Mouse (Mus musculus) neural tube, embryonic 15.5 days (tissue): Measurements from ENCODE around the gene Ada. TPM values are rescaled to one million over a fixed set of nuclear protein-coding genes. Genes with fewer than 3 reads are reported as not detected.

Experiments used
- ATAC-seq: fragments of 200-750 bp; cut with Nextera tagmentation; 2 replicates; pipeline ENCODE4 v1.8.0; 2017; ENCODE audit warnings: mild to moderate bottlenecking, moderate TSS enrichment, moderate library complexity; ENCODE audit not compliant: low FRiP score
- H3K27ac ChIP-seq: fragments of 300-500 bp; sonication (generic); replicated peaks from 2 replicates; pipeline ENCODE4 v1.5.1; 2015; ENCODE audit warnings: mild to moderate bottlenecking, inconsistent platforms
- H3K27me3 ChIP-seq: fragments of 300-500 bp; sonication (generic); replicated peaks from 2 replicates; pipeline ENCODE4 v1.6.1; 2015; ENCODE audit warnings: inconsistent platforms
- H3K36me3 ChIP-seq: fragments of 300-500 bp; sonication (generic); 2 replicates; pipeline ENCODE4 v1.6.1; 2015; ENCODE audit warnings: inconsistent platforms
- H3K4me1 ChIP-seq: fragments of 300-500 bp; sonication (generic); 2 replicates; pipeline ENCODE4 v1.6.1; 2015; ENCODE audit warnings: inconsistent platforms
- H3K4me2 ChIP-seq: fragments of 300-500 bp; sonication (generic); 2 replicates; pipeline ENCODE4 v1.6.1; 2015; ENCODE audit warnings: inconsistent platforms, mild to moderate bottlenecking, moderate library complexity
- H3K4me3 ChIP-seq: fragments of 300-500 bp; sonication (generic); replicated peaks from 2 replicates; pipeline ENCODE4 v1.5.1; 2015; ENCODE audit warnings: mild to moderate bottlenecking, inconsistent platforms
- H3K9ac ChIP-seq: fragments of 300-500 bp; sonication (generic); replicated peaks from 2 replicates; pipeline ENCODE4 v1.6.1; 2015; ENCODE audit warnings: mild to moderate bottlenecking, inconsistent platforms
- H3K9me3 ChIP-seq: fragments of 300-500 bp; sonication (generic); replicated peaks from 2 replicates; pipeline ENCODE4 v1.6.1; 2016; ENCODE audit warnings: inconsistent platforms
- WGBS: fragments of 180-500 bp; shearing (Covaris S2); methylation state at CpG from one replicate; pipeline ENCODE4 v1.1.7; 2015; ENCODE audit warnings: mixed read lengths; 5-methylcytosine and 5-hydroxymethylcytosine counted together
- polyA plus RNA-seq: library from polyadenylated mRNA; unstranded; fragments of >200 nt; fragmentation: Nextera tagmentation; extraction: Ambion mirVana; gene quantifications from 2 replicates; pipeline ENCODE4 v1.2.1, GENCODE M21; 2015

Gene Ada
- polyA plus RNA-seq, 1 experiment from 2014 or later, result 4.2 TPM

- ATAC-seq, result no peak
- Histone ChIP-seq H3K27ac (no peak overlapping the region), H3K27me3 (no peaks in the 10 kb centered on the region), H3K4me1 (no peaks in the 10 kb centered on the region), H3K4me3 (no peak overlapping the region), H3K9ac (no peak overlapping the region), H3K9me3 (no peaks in the 10 kb centered on the region), H3K4me2 (no peak overlapping the region), H3K36me3 (no peaks in the 10 kb centered on the region)
Observed at GRCm38 (mm10) chr2:163766261-163766660, 16.2 kb upstream of the Ada start.

DNA sequence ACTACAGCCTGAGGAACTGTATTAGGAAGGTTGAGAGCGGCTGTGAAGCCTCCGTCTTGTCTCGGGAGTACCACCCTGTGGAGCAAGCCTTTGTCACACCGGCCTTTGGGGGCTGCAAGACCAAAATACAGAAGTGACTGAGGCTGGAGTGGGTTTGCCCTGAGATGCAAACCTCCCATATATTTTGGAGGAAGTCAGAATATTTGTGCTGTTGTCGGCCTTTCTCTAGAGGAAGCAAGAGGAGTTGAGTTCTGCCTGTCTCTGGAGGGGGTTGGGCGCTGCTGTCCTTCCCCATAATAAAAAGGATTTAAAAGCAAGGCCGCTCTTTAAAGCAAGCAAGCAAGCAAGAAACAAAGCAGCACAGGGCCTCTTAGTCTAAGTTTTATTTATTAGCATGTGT is 11.4 kb upstream of the Ada start:
- H3K4me1 ChIP-seq, result no peaks in the 10 kb centered on the region
- no peak overlapping the region for H3K27ac ChIP-seq
- ATAC-seq, result no peak
- H3K4me3 ChIP-seq, result no peak overlapping the region
- WGBS, result 79% methylated on average over 7 of the region's 7 CpGs
- no peaks in the 10 kb centered on the region for H3K36me3 ChIP-seq
- H3K9ac ChIP-seq, result no peak overlapping the region
- no peaks in the 10 kb centered on the region for H3K9me3 ChIP-seq
- H3K4me2 ChIP-seq, result no peak overlapping the region
- no peaks in the 10 kb centered on the region for H3K27me3 ChIP-seq

- no peaks in the 10 kb centered on the region for H3K27me3 ChIP-seq
- H3K9me3 ChIP-seq, result no peaks in the 10 kb centered on the region
- ATAC-seq, result no peak
- no peak overlapping the region for H3K27ac ChIP-seq
- H3K36me3 ChIP-seq, result no peaks in the 10 kb centered on the region
- no peak overlapping the region for H3K9ac ChIP-seq
- 88% methylated on average over 6 of the region's 6 CpGs for WGBS
- no peak overlapping the region for H3K4me2 ChIP-seq
- H3K4me1 ChIP-seq, result no peaks in the 10 kb centered on the region
- H3K4me3 ChIP-seq, result no peak overlapping the region
Observed at GRCm38 (mm10) chr2:163760589-163760988, 10.6 kb upstream of the Ada start.

DNA sequence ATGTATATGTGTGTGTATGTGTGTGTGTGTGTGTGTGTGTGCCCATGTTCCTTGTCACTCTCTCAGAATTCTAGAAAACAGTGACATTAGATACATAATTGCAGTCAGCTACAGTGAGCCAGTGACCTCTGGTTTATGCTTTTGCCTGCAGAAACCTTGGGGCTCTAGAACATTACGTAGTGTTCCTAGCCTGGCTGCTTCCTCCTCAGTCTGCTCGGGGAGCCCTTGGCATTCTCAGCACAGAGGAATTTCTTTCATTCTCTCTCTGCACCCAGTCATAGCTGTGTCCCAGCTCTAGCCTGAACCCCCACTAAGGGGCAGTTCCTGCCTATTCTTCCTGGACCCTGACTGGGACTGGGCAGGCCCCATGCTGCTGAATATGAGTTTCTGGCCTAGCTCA is 8.1 kb upstream of the Ada start:
- ATAC-seq, result no peak
- no peaks in the 10 kb centered on the region for H3K27me3 ChIP-seq
- H3K27ac ChIP-seq, result no peak overlapping the region
- 71% methylated on average over 2 of the region's 2 CpGs for WGBS
- H3K9ac ChIP-seq, result no peak overlapping the region
- no peak overlapping the region for H3K4me3 ChIP-seq
- H3K9me3 ChIP-seq, result no peaks in the 10 kb centered on the region
- H3K4me1 ChIP-seq, result no peaks in the 10 kb centered on the region
- H3K36me3 ChIP-seq, result no peaks in the 10 kb centered on the region
- no peak overlapping the region for H3K4me2 ChIP-seq

DNA sequence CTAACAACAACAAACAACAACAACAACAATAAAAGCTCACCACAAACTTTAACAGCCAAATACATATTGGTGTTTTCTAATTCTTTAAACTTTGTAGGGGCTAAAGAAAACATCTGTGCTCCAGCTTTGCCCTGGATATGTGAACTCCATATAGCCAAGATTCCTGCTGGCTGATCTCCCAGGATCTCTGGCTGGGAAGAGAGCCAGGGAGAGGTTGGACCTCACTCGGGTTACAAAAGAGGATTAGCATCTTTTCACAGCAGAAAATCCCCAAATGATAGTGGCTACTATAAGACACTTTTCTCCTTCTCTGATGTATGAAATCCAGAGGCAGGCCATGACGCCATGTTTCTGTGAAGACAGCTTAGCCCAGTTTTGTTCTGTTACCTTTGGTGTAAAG is 6.7 kb upstream of the Ada start:
- Histone ChIP-seq H3K27me3 (no peaks in the 10 kb centered on the region), H3K27ac (0 out of 2 replicates have a peak overlapping the region, but pooled peaks have one; percentile 15), H3K9me3 (no peaks in the 10 kb centered on the region), H3K4me1 (no peaks in the 10 kb centered on the region), H3K9ac (no peak overlapping the region), H3K4me3 (no peak overlapping the region), H3K36me3 (no peaks in the 10 kb centered on the region), H3K4me2 (no peak overlapping the region)
- WGBS, result 47% methylated on average over 2 of the region's 2 CpGs
- ATAC-seq, result no peak

DNA sequence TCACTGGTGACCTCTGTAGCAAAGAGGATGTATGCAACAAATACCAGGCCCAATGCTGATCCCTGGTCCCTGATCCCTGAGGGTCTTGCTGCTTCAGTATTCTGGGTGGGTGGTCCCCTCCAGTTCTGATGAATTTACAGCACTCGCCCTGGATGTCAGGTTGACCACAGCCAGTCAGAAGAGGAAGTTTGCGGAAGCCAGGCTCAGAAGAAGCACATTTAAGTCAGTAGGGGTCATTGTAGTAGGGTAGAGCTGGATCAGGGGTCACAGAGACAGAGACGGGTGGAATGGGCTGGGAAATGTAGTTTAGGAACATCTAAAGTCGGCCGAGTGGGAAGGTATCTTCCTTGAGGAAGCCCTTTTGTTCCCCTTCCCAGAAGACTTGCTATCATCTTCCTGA is 4.2 kb upstream of the Ada start:
- Histone ChIP-seq H3K4me1 (peaks cover 11% of the 10 kb centered on the region), H3K27me3 (0 out of 2 replicates have a peak, but pooled peaks cover 5% of the 10 kb centered on the region), H3K9ac (no peak overlapping the region), H3K4me2 (no peak overlapping the region), H3K4me3 (no peak overlapping the region), H3K27ac (no peak overlapping the region), H3K36me3 (no peaks in the 10 kb centered on the region), H3K9me3 (no peaks in the 10 kb centered on the region)
- 75% methylated on average over 5 of the region's 5 CpGs for WGBS
- ATAC-seq, result no peak

DNA sequence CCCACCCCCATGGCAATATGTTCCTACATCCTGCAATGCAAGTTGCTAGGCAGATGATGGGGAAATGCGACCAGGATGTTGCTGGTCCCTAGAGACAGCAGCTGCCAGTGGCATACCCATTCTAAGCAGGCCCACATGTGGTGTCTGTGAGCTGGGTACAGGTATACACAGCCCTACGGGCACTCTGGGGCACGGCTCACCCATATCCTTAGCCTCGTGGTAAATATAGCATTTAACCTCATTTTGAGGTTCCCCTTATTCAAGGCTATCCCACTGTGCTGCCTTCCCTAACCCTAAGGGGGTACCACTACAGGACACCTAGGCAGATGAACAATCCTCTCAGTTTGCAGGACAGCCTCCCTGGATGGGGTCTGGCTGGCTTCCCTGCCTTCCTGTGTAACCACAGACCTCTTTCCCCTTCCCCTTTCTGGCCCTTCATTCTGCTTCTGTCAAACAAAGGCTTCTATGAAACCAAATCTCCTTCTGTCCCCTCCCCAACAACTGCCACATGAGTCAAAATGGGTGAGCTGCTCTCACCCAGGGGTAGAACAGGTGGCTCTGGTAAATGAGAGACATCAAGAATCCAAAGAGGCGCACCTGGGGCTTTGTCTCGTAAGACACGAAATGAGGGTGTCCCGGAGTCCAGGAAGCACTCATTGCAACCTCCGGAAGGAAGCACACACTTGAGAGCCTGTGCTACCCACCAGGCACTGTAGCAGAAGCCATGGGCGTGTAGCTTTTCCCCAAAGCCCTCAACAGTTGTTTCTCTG is 5.1 kb downstream of the Ada start:
- no peak for ATAC-seq

DNA sequence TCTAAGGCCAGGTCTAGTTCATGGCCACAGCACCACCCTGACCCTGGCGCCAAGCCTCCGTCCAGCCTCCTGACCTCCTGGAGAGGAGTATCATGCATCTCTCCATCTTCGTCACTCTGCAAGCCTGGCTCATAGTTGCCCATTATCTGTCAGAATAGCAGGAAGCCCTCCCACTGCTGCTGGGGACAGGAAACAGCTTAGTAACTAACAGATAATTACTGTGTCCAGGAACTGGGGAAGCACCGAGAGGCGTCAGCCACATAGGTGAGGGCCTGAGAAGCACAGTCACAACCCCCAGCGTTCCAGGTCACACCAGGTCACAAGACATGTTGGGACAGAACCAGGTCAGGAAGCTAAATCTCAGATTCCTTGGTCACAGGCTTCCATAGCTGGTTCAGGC is 6.7 kb downstream of the Ada start:
- Histone ChIP-seq H3K4me2 (no peak overlapping the region), H3K4me3 (no peak overlapping the region), H3K27ac (no peak overlapping the region), H3K27me3 (no peaks in the 10 kb centered on the region), H3K36me3 (no peaks in the 10 kb centered on the region), H3K9me3 (no peaks in the 10 kb centered on the region), H3K4me1 (no peaks in the 10 kb centered on the region), H3K9ac (no peak overlapping the region)
- WGBS, result 61% methylated on average over 6 of the region's 6 CpGs
- ATAC-seq, result no peak

More for the DNA sequence above, 5.1 kb downstream of the Ada start:
- H3K27ac ChIP-seq, result no peak overlapping the region
- H3K4me3 ChIP-seq, result no peak overlapping the region
- no peak overlapping the region for H3K4me2 ChIP-seq
- no peaks in the 10 kb centered on the region for H3K36me3 ChIP-seq
- H3K9me3 ChIP-seq, result no peaks in the 10 kb centered on the region
- WGBS, result 81% methylated on average over 10 of the region's 10 CpGs
- no peaks in the 10 kb centered on the region for H3K27me3 ChIP-seq
- H3K9ac ChIP-seq, result no peak overlapping the region
- H3K4me1 ChIP-seq, result peaks cover 10% of the 10 kb centered on the region

DNA sequence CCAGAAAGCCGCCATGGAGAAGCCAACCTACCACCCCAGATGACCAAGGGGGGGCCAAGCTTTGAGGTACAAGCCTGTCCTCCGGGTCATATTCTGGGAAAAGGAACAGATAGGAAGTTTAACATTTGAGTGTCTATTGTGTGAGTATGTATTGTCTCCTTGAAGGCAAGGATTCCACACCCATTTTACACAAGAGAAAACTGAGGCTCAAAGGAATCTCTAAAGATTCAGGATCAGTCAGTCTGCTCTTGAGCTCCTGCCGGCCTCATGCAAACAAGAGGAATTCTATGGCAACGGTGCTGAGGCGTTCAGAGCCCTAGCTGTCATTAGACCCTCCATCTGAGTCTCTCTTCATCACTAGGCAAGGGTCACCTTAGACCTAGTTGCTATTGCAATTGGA is 7.4 kb downstream of the Ada start:
- ATAC-seq, result no peak
- Histone ChIP-seq H3K4me3 (no peak overlapping the region), H3K4me2 (no peak overlapping the region), H3K9me3 (no peaks in the 10 kb centered on the region), H3K27me3 (no peaks in the 10 kb centered on the region), H3K27ac (no peak overlapping the region), H3K36me3 (no peaks in the 10 kb centered on the region), H3K9ac (no peak overlapping the region), H3K4me1 (no peaks in the 10 kb centered on the region)
- 75% methylated on average over 5 of the region's 5 CpGs for WGBS

DNA sequence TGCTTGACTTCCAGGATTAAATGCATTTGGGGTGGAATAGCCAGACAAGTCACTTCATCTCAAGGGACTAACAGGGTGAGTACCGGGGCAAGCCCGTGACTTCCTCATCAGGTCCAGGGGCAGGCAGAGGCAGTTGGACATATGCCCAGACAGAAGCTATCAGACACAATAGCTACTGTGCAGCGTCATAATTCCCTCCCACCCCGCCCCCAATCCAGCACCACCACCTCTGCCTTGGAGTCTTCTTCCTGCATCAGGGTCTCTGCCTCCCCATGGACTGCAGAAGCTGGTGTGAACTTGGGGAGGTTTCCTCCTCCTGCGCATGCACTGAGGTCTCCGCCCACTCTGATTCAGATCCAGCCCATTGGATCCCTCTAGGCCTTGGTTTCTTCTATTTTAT is 14.1 kb downstream of the Ada start:
- no peaks in the 10 kb centered on the region for H3K27me3 ChIP-seq

DNA sequence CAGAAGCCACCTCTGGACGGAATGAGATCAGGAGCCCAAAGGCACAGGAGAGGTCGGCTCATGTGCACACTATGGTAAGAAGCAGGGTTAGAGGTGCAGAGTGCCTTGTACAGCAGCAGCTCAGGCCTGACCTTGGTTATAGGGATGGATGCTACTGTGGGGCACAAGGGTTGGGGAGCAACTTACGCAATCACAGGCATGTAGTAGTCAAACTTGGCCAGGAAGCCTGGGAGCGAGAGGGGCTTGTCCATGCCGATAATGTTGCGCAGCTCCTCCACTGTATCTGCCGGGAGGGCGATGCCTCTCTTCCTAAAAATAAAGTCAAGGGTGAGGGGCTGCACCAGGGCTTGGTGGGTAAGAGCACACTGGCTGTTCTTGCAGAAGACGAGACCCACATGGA is 14.9 kb downstream of the Ada start:
- Histone ChIP-seq H3K27me3 (no peaks in the 10 kb centered on the region), H3K4me1 (no peaks in the 10 kb centered on the region), H3K4me2 (no peak overlapping the region), H3K4me3 (no peak overlapping the region), H3K9me3 (no peaks in the 10 kb centered on the region), H3K27ac (no peak overlapping the region), H3K9ac (no peak overlapping the region), H3K36me3 (no peaks in the 10 kb centered on the region; the same call in 1 of the 2 replicates)
- 92% methylated on average over 9 of the region's 9 CpGs for WGBS
- ATAC-seq, result no peak

More for the DNA sequence above, 14.1 kb downstream of the Ada start:
- ATAC-seq, result no peak
- no peaks in the 10 kb centered on the region for H3K36me3 ChIP-seq
- no peak overlapping the region for H3K9ac ChIP-seq
- H3K4me2 ChIP-seq, result no peak overlapping the region
- WGBS, result 71% methylated on average over 6 of the region's 6 CpGs
- no peak overlapping the region for H3K27ac ChIP-seq
- H3K4me3 ChIP-seq, result no peak overlapping the region
- no peaks in the 10 kb centered on the region for H3K4me1 ChIP-seq
- H3K9me3 ChIP-seq, result no peaks in the 10 kb centered on the region

- no peaks in the 10 kb centered on the region for H3K27me3 ChIP-seq
- H3K9me3 ChIP-seq, result no peaks in the 10 kb centered on the region
- no peak overlapping the region for H3K4me2 ChIP-seq
- no peaks in the 10 kb centered on the region; the same call in 1 of the 2 replicates for H3K36me3 ChIP-seq
- H3K4me3 ChIP-seq, result no peak overlapping the region
- ATAC-seq, result no peak
- H3K4me1 ChIP-seq, result 0 out of 2 replicates have a peak, but pooled peaks cover under 1% of the 10 kb centered on the region
- H3K9ac ChIP-seq, result no peak overlapping the region
- no peak overlapping the region for H3K27ac ChIP-seq
- WGBS, result 87% methylated on average over 11 of the region's 11 CpGs
Observed at GRCm38 (mm10) chr2:163732021-163732420, 18.0 kb downstream of the Ada start.
